22 mouse cellular contexts compared by ENCODE assay signal in the genomic region with DNA sequence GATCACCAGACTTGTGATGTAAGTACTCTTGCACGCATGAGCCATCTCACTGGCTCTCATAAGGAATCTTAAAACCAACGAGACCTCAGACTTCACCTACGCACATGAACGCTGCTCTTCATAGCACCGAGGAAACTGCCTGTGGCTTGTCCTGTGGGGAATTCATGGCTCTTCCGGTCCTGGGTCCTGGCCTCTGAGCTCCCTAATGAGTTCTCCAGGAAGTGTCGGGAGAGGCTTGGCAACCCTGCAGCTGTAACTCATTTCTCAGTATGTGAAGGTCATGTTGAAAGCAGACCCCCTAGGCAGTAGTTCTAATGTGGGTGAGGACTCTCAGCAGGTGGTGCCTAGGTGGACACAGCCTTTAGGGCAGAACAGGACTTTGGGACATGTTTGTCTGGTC.
DNase-seq lines count a peak whose midpoint lies in the region; ATAC-seq and TF ChIP-seq lines count a peak whose summit lies in the region.
"Had no signal": no experiment of that assay in that cellular context is flagged by ENCODE, and none has a peak within 500 bp of the region (broad histone marks: within the 10 kb centered on the region; RNA-seq: fewer than 3 reads in every experiment).

No protein-coding gene starts in this region.

- H3K27me3 ChIP-seq in heart, adult 2 months (ENCODE audit: control insufficient read depth, insufficient read depth, low read length), result no peaks in the 10 kb centered on the region
- no peaks in the 10 kb centered on the region for H3K27me3 ChIP-seq in Patski
- H3K27me3 ChIP-seq: CH12.LX; limb, embryonic 15.5 days had no signal

- no peak for DNase-seq in heart, adult 2 months
- DNase-seq in heart, adult 9 months (ENCODE audit: low spot score in 2 of 2), result no peak
- peak; percentile 17 for DNase-seq in Patski (ENCODE audit: low read depth, low spot score)
- peak; percentile 42 for DNase-seq in forelimb bud, embryonic 11.5 days (ENCODE audit: low read depth, low spot score)
- peak; percentile 39 to 59 for DNase-seq in kidney, postnatal 25 days
- DNase-seq in frontal cortex, postnatal 25 days (ENCODE audit: low spot score in 2 of 2), result no peak
- no peak for DNase-seq in adrenal gland, postnatal 10 days
- DNase-seq in B cell, adult 2 months, result no peak
- DNase-seq: adrenal gland, postnatal 25 days; cerebellum, adult 11-12 months; cerebellum, postnatal 25 days; gastrocnemius, postnatal 36 days; liver, postnatal 0 days; lung, postnatal 36 days; right cerebral cortex, postnatal 4 days; thymus, adult 2 months had no signal

- POLR2A ChIA-PET in Patski (lab: Charles Lee), result interaction anchor here (0.7 kb wide), 1 partner anchor 59 kb away, joined by 4 read pairs; no protein-coding TSS in a partner anchor

- H3K79me2 ChIP-seq in heart, adult 2 months (replicated peaks; ENCODE audit: control insufficient read depth, insufficient read depth, low read length), result no peaks in the 10 kb centered on the region

- no peak for TF ChIP-seq EP300 in heart, adult 2 months (IDR thresholded peaks at IDR 0.05; ENCODE audit: insufficient read depth, low read depth, low read length)

- WGBS in heart, adult 2 months, result 43% methylated on average over 7 of the region's 7 CpGs

- no peak for TF ChIP-seq CTCF in heart, adult 2 months (IDR thresholded peaks at IDR 0.05)
- no peak for TF ChIP-seq CTCF in Patski (IDR thresholded peaks at IDR 0.05)

- no peaks in the 10 kb centered on the region; the same call in 1 of the 2 replicates for H3K36me3 ChIP-seq in heart, adult 2 months (ENCODE audit: control insufficient read depth, insufficient read depth, low read length)

- no peak for TF ChIP-seq POLR2A in heart, adult 2 months (IDR thresholded peaks at IDR 0.05; ENCODE audit: insufficient read depth, low read depth, low read length)

- no peak overlapping the region for H3K9ac ChIP-seq in heart, adult 2 months (ENCODE audit: low read depth, low read length)
- H3K9ac ChIP-seq: limb, embryonic 15.5 days; liver, postnatal 0 days had no signal

- intact Hi-C loops in heart, adult 2 months (cut with DNase I), result loop anchor here (5.0 to 10.0 kb wide), 2 partner anchors 113 to 230 kb away; a partner anchor contains a TSS

- H3K4me3 ChIP-seq in heart, adult 2 months, result no peak overlapping the region
- H3K4me3 ChIP-seq: erythroblast, embryonic 14.5 days; heart, embryonic 10.5 days; hindbrain, embryonic 10.5 days; limb, embryonic 15.5 days had no signal

- H3K4me1 ChIP-seq in heart, adult 2 months (ENCODE audit: control insufficient read depth, insufficient read depth, low read length), result peaks cover 7% of the 10 kb centered on the region

- CTCF ChIA-PET in Patski (lab: Charles Lee), result interaction anchor here (1.2 kb wide), 1 partner anchor 120 kb away, joined by 3 read pairs; no protein-coding TSS in a partner anchor

- peak overlapping the region; percentile 7; the same call in 1 of the 2 replicates for H3K27ac ChIP-seq in heart, adult 2 months
- H3K27ac ChIP-seq: heart, embryonic 10.5 days; hindbrain, embryonic 10.5 days; limb, embryonic 15.5 days had no signal

- no peak for ATAC-seq in Patski
- ATAC-seq: forebrain, embryonic 14.5 days; liver, postnatal 0 days had no signal

- in situ Hi-C loops in Patski (cut with MboI; ENCODE audit: low pct_unique_long_range_greater_than_20kb), result loop anchor here (5.0 kb wide), 1 partner anchor 50 kb away; no protein-coding TSS in a partner anchor

Comparison
In these comparisons a context has a peak if more than half of its experiments do, and no peak if none do; other contexts are left out.
1. DNase-seq: peak in Patski (single experiment), forelimb bud, embryonic 11.5 days (single experiment) and kidney, postnatal 25 days (2 of 2); none in heart, adult 2 months (0 of 2), heart, adult 9 months (0 of 2), frontal cortex, postnatal 25 days (0 of 2), adrenal gland, postnatal 10 days (single experiment) and B cell, adult 2 months (0 of 2).